Mouse (Mus musculus): ENCODE measurements around the gene Hoxd12.

Hoxd12 gene

DNA sequence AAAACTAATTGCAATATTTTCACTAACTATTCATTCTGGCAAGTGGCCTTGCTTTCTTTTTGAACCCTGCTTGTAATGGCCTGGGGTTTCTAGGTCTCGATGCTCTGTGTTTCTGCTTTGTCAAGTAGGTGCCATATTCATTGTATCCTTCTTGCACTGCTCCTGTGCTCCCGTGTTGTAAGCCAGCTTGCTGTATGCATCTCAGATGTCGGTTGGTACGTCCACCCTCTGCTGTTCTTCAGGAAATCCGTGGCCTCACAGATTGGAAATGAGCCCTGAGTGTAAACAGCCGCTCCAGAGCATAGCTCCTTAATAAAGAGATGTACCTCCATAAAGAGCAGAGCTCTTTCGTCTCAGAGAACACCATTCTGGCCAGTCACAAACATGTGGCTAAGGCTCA lies 32.8 kb downstream of the Hoxd12 start:
- DNase-seq (ENCODE audit: extremely low read depth, low read depth, low spot score): no peak

DNA sequence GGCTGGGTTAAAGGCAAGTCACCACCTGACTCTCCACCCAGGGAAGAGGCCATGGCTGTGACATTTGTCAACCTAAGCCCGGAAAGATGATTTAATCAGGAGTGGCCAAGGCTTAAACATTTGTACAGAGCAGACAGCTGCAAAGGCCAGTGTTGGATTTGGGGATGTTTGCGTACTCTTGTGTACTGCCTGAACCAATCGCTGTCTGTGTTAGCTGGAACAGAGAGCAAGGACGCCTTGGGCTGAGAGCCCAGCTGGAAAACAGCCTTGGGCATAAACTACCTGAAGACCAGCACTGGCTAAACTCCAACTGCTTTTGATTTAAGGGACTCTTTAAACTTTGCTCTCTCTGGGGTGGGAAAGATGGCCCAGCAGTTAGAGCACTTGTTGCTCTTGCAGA lies 33.9 kb downstream of the Hoxd12 start:
- no peak for DNase-seq (ENCODE audit: extremely low read depth, low read depth, low spot score)

DNA sequence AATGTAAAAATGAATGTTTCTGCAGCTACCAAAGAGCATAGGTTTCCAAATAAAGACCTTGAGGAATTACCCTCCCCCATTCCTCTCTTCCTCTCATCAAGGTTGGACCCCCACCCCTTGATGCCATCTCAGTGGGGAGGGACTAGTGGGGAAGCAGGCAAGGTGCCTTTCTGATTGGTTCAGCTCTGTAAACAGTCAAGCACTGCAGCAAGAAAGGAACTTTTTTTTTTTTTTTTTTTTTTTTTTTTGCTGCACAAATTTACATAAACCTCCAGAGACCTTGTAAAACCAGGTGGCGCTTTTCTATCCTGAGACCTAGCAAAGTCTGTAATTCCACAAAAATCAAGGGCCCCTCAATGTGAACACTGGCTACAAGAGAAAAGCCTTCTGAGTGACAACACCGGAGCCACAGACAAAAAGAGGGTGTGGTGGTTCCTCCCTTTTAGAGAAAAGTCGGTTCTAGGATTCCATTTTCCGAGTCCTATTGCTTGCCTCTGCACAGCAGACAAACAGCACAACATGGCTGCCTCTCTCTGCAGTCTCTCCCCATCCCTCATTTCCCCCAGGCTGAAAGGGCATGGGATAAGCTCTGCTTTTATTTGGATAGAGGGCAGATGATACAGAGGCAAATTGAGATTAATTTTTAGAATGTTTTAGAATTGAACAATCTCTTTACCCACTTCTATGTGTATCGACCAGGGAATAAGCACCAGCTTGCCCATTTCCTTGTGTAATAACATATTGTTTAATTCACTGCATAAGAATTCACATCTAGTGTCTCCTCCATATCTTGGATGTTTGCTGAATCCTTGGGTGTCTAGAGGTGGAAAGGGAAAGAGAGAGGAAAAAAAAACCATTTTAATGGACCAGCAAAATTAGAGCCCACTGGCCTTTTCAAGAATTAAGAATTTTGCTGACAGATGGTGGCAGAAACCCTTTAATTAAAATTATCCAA lies 34.9 kb downstream of the Hoxd12 start:
- DNase-seq (ENCODE audit: extremely low read depth, low read depth, low spot score): no peak

DNA sequence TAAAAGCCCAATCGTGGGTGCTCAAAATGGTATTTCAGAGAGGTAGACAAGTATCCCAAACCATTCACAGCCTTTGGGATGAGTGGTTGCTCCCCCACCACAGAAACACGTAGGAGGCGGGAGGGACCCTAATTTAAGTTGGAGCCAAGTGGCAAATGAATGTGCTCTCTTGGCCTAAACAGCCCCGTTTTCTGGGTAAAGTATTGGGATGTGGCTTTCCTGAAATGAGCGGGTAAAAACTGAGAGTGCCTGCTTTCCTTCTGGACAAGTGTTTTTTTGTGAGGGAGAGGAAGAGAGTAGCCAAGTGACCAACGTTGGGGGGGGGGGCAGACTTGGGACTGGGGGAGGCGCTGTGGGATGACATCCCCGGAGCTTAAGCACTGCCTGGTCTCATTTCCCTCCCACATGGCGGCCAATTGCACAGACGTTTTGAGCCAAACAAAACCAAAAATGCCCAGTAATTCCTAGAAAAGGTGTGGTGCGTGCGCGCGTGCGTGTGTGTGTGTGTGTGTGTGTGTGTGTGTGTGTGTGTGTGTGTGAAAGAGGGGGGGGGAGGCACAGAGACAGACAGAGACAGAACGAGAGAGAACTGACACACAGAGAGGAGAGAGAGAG lies 36.2 kb downstream of the Hoxd12 start:
- DNase-seq (ENCODE audit: extremely low read depth, low read depth, low spot score): no peak

DNA sequence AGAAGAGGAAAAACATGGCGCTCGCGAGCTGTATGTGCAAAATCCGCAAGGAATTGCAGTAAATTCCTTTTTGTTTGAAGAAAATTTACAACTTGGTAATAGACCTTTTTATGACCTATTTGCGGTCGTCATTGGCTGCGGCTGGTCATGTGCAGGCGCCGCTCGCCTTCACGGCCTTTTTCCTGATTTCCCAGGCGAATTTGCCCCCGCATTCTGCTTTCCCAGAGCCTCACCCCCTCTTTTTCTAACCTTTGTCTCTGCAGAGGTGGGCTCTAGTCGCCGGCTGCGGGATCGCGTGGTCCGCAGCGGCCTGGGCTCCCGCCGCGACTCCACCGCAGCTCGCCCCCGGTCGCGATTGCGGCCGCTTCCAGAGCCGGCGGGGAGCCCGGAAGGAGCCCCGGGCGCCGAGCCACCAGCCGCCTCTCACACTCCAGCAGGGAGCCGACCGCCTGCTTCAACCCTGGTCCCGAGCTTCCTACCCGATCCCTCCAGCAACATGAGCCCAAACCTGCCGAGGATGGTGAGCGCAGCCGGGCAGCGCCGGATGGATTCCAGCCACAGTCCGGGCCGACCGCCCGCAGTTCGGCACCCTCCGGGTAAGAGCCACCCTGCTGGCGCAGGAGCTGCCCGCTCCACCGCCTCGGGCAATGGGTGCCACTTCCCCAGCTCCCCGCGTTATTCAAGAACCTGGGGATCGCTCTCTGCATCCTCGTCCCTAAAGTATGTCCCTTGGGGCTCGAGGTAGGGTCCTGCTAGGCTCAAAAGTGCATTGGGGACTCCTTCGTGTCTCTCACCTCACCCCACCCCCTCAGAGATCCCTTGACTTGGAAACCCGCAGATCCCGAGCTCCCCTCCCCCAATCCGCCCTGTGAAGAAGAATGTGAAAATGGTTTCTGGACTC lies 37.2 kb downstream of the Hoxd12 start, which contains the start of the genes Hoxd3 and Hoxd4:
Gene Hoxd3 (plus strand): TSS at position 207 of the 901 bp plus-strand sequence.
Gene Hoxd4 (plus strand): TSS at position 209 of the 901 bp plus-strand sequence.
- no peak for DNase-seq (ENCODE audit: extremely low read depth, low read depth, low spot score)

DNA sequence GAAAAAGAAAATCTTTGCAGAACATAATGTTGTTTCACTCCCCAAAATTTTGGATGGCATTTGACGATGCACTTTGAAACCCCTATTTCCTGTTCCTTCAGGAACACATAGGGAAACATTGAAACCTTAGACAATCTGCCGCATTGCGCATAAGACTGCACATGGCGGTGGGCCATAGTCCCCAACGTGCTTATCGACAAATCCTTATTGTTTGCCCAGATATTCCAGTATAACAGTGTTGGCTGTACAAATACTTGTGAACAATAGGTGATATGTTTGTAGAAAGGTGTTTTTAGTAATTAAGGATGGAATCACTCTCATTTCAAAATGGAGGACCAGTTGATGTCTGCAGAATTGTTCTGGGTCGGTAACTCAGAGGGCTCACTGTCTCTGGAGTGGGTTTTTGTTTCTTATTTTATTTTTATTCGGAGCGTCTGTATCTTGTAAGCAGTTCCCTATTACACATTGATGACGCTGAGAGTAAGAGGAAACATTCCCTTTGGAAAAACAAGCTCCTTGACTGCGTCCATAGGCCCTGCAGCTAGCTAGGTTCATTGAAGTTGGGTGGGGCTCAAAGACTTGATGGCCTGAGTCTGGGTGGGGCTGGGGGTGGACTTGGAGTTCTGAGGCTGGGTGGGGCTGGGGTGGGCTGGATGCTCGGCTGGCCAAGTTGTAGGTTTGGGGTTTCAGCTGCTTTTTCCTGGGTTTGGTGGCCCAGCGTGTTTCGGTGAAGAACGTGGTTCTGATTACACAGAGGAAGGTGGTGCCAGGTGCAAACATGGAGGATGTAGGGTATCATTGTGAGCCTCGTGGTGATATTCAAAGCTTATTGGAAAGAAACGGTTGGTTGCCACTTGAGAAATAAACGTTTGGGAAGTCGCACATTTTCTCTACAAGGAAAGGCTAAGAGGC lies 38.7 kb downstream of the Hoxd12 start:
- DNase-seq (ENCODE audit: extremely low read depth, low read depth, low spot score): no peak

DNA sequence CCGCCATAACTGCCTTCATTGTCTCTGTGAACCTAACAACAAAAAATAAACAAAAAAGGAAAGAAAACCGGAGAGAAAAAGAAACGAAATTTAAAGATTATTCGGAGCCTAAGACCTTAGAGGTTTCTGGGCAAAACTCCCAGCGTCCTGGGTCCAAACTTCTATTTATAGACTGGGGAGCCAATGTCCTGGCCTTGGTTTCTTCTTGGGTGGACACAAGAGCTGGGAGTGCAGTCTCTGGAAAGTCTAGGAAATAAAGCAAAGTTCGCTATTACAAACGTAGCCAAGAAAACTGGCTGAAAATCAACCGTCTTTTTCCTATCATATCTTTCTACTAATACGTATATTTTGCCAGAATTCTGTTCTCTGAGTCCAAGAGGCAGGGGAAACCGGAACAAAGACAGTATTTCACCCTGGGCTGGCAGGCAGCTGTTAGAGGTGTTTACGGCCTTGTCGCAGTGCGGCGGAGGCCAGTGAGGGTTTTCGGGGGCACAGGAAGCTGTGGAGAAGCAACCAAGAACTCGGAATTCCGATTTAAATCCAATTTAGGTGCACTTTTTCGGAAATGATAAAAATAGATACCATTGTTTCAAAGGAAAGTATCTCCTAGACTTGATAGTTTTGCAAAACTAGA lies 39.5 kb downstream of the Hoxd12 start:
- no peak for DNase-seq (ENCODE audit: extremely low read depth, low read depth, low spot score)

DNA sequence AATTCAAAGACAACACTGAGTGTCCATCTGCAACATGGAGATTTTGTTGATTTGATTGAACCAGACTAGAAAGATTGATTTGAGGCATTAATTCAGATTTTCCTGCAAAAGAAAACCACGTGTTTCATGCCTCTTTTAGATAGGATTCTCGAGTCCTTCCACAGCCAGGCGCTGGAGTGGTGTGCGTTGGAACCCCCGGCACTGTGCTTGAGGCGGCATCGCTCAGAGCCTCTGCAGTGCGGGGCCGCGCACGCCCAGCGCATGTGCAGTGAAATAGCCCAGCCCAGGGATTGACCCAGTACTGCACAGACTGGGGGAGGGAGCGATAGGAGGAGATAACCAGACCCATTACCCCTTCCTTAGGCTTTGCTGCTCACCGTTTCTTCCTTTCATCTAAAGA lies 40.1 kb downstream of the Hoxd12 start:
- no peak for DNase-seq (ENCODE audit: extremely low read depth, low read depth, low spot score)

DNA sequence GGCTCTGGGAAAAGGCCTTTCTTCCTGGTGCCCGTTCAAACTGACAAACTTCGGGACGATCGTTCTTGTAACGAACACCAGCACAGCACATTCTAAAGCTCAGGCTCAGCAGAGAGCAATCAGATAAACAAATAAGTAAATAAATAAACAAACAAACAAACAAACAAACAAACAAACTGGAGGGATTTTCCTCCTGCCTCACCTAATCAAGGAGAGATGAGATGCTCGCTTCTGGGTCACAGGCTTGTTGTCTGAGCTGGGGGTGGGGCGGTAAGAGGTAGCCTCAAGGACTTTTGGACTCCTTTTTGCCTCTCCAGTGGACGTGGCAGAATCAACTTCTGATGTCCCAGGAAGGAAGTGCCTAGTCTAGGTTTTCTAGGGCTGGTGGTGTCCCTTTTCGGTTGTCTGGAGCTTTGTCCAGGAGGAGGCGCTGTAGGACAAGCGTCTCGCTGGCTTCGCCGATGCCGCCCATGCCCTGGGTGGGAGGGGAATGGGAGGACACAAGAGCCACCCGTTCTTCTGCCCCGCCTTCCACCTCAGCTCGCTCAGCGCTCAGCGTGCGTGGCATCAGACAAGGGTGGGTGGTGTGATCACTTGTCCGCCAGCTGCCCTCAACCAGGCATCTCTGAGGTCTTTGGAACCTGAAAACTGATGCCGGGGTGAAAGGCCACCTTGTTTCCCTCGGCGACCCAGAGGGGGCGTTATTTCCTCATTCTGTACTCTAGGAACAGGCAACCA lies 40.9 kb downstream of the Hoxd12 start:
- no peak for DNase-seq (ENCODE audit: extremely low read depth, low read depth, low spot score)

DNA sequence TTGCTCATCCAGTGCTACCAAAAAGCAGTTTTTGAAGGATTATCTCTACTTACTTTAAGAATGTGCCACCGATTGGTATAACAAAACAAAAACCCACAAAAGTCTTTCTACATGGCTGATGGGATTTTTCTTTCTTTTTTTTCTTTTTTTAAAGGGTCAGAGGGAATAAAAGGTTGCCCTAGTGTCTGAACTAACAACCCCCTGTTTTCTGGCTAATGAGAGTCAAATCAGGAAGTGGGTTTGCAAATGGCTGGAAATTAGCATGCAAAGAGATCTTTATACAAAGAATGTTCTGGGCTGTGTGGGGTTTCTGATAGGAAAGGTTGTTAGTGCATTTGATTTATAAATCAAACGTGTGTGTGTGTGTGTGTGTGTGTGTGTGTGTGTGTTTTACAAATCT lies 45.6 kb downstream of the Hoxd12 start:
- no peak for DNase-seq (ENCODE audit: extremely low read depth, low read depth, low spot score)

DNA sequence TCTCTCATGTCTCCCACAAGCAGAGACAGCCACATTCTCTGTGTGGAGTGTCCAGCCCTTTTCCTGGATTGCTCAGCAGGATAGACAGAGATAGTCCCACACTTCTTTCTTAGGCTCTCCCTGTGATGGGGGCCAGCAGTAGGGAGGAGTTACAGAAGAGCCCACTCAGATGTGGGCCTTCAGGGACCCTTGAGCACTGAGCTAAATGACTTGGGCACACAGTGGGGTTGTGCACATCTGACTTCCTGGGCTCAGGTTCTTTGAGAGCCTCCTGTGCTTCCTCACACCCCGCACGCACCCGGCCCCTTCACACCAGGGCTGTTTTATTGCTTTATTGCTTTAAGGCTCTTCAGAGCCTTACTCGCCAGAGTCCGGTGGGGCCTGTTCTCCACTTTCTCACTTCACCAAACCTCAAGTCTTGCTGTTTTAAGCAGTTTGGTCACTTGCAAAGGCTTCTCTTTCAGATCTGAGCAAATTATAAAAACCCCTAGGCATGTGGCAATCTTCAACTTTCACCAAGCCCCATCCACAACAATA lies 46.2 kb downstream of the Hoxd12 start:
- DNase-seq (ENCODE audit: extremely low read depth, low read depth, low spot score): no peak

DNA sequence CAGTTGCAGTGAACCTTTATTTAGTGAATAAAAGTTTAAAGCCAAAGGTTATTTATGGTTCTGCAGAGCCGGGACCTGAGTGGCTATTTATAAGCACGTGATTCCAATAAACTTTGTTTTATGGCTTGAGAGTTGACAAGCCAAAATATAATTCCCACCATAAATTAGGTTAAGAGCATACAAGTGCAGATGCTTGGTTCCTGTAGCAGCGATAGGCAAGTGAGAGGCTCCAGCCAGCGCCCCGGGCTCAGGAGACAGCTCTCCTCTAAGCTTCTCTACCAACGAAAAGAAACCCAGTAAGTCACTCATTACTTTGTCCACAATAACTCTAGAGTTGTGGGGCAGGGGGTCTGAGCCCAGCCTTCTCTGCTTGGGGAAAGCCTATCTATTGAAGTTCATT lies 47.1 kb downstream of the Hoxd12 start:
- DNase-seq (ENCODE audit: extremely low read depth, low read depth, low spot score): no peak

DNA sequence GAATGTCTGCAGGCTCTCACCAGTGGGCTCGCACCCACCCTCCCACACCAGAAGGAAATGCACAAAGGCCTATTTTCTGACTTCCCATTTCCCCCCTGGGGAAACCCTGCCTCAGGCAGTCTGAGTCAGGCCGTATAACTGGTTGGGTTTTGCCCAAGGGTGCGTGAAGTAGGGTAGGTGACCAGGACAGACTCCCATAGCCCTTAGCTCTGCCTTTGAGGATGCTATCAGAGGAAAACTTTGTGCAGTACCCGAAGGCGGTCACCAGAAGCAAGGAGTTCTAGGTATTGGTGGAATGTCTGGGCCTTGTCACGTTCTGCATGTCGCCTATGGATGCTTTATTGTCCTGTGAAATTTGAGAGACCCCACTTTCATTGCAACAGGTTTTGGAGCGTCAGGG lies 48.1 kb downstream of the Hoxd12 start:
- DNase-seq (ENCODE audit: extremely low read depth, low read depth, low spot score): no peak

DNA sequence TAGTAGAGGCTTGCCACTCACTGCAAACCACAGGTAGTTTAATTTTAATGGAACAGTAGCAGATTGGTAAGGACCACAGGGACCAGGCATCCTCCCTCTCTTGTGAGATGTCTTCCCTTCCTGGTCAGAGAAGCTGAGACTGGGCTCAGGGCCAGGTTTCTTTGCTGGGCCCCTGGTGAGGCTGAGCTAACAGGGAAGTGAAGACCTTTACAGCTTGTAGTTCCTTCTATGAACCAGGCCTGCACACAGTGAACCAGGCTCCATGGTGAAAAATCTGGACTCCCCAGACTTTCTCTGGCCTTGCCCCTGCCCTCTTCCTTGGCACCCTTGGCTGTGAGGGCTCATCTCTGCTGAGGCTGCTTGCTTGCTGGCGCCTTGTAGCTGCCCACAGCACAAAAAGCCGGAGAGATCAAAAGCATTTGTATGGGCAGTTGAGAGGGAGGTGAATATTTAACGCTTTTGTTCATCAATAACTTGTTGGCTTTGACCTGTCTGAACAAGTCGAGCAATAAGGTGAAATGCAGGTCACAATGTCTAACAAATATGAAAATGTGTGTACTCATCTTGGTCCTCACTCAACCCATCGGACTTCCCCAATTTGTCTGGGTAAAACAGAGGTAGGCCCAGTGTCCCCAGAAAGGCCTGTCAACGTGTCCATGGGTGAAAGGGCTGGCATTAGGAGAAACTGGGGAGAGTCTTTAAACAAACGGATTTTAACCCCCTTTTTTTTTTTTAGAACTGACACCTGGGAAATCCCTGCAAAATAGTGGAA lies 49.6 kb downstream of the Hoxd12 start:
- no peak for DNase-seq (ENCODE audit: extremely low read depth, low read depth, low spot score)

DNA sequence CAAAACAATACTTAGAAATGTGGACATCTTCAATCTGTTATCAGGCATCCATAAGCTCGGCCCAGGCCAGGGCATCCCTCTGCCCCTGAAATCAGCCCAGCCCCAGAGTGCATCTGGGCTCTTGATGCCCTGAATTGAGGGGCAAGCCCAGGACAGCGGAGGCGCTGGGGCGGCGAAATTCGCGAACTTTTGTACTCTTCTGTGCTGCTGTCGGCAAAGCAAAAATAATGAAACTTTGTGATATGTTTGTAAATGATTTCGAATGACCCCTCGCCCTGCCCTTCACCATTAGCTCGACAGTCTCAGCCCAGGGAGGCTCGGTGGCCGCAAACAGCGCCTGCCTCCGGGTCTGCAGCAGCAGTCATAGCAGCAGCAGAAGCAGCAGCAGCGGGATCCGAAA lies 50.4 kb downstream of the Hoxd12 start:
- DNase-seq (ENCODE audit: extremely low read depth, low read depth, low spot score): no peak

DNA sequence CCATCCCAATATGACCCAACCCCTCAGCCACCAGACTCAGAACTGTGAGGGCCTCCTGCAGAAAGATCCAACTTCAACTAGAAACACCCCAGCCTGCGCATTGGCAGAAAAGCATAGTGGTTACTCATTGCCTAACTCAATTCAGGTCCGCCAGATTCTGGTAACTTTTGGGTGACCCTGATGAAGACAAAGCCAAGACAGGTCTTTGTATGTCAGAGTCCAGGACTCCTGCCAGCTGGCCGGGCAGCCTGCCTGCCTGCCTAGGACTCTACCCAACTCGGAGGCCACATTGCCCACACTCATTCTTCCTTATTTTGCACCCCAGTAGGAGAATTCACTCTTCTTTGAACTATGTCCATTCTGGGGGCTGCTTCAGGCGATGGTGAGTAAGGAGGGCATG lies 51.7 kb downstream of the Hoxd12 start, which contains the start of gene Gm28230:
Gene Gm28230 (plus strand): TSS at position 178 of the 400 bp plus-strand sequence.
- DNase-seq (ENCODE audit: extremely low read depth, low read depth, low spot score): no peak

DNA sequence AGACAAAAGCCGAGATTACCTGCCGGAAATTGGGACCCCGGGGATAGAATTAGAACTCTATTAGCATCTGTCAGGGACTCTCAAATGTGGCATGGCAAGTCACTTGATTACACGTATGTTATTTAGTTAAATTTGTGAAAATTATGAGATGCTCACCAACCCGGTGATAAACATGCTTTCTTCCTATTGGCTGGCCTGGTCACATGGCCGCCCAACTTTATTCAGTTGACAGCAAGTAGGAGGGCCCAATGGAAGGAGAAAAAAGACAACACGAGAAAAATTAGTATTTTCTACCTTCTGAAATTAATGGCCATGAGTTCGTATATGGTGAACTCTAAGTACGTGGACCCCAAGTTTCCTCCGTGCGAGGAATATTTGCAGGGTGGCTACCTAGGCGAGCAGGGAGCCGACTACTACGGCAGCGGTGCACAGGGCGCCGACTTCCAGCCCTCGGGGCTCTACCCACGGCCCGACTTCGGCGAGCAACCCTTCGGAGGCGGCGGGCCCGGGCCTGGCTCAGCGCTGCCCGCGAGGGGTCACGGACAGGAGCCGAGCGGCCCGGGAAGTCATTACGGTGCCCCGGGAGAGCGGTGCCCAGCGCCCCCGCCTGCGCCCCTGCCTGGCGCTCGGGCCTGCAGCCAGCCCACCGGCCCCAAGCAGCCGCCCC lies 52.3 kb downstream of the Hoxd12 start:
- no peak for DNase-seq (ENCODE audit: extremely low read depth, low read depth, low spot score)
